Mouse (Mus musculus) lung, postnatal 0 days (tissue): ENCODE data around the gene Dst.

Experiments used
- CTCF ChIP-seq: IDR thresholded peaks from 2 replicates; pipeline ENCODE4 v1.5.1; 2016; ENCODE audit warnings: antibody characterized with exemption, mild to moderate bottlenecking
- EP300 ChIP-seq: IDR thresholded peaks from 2 replicates; pipeline ENCODE4 v1.6.1; 2016; ENCODE audit warnings: antibody characterized with exemption, mild to moderate bottlenecking, control low read depth

- TF ChIP-seq CTCF (no peak), EP300 (no peak)
These were observed 361.6 kb downstream of the Dst start for GRCm38 (mm10) chr1:34269578-34269977.
